Mouse (Mus musculus) neural tube, embryonic 13.5 days (tissue): ENCODE data around the gene Dpy30. TPM values are rescaled to one million over a fixed set of nuclear protein-coding genes. Genes with fewer than 3 reads are reported as not detected.

ENCODE experiments used
- ATAC-seq: fragments of 200-750 bp; cut with Nextera tagmentation; 2 replicates; pipeline ENCODE4 v1.8.0; 2017; ENCODE audit warnings: low read depth, mild to moderate bottlenecking, moderate TSS enrichment, moderate library complexity
- H3K27ac ChIP-seq: fragments of 300-500 bp; sonication (generic); replicated peaks from 2 replicates; pipeline ENCODE4 v1.5.1; 2015; ENCODE audit warnings: moderate library complexity, mild to moderate bottlenecking, inconsistent platforms
- H3K27me3 ChIP-seq: fragments of 300-500 bp; sonication (generic); 2 replicates; pipeline ENCODE4 v1.6.1; 2015; ENCODE audit warnings: mild to moderate bottlenecking, inconsistent platforms
- H3K36me3 ChIP-seq: fragments of 300-500 bp; sonication (generic); 2 replicates; pipeline ENCODE4 v1.6.1; 2015; ENCODE audit warnings: mild to moderate bottlenecking, inconsistent platforms
- H3K4me1 ChIP-seq: fragments of 300-500 bp; sonication (generic); replicated peaks from 2 replicates; pipeline ENCODE4 v1.6.1; 2015; ENCODE audit warnings: inconsistent platforms
- H3K4me2 ChIP-seq: fragments of 300-500 bp; sonication (generic); 2 replicates; pipeline ENCODE4 v1.6.1; 2015; ENCODE audit warnings: inconsistent platforms, mild to moderate bottlenecking, moderate library complexity
- H3K4me3 ChIP-seq: fragments of 300-500 bp; sonication (generic); 2 replicates; pipeline ENCODE4 v1.5.1; 2015; ENCODE audit warnings: mild to moderate bottlenecking, inconsistent platforms
- H3K9ac ChIP-seq: fragments of 300-500 bp; sonication (generic); 2 replicates; pipeline ENCODE4 v1.6.1; 2015; ENCODE audit warnings: moderate library complexity, mild to moderate bottlenecking, inconsistent platforms
- H3K9me3 ChIP-seq: fragments of 300-500 bp; sonication (generic); 2 replicates; pipeline ENCODE4 v1.6.1; 2016; ENCODE audit warnings: inconsistent platforms
- WGBS: fragments of 180-500 bp; shearing (Covaris S2); methylation state at CpG from one replicate; pipeline ENCODE4 v1.1.7; 2015; 5-methylcytosine and 5-hydroxymethylcytosine counted together
- polyA plus RNA-seq: library from polyadenylated mRNA; unstranded; fragments of >200 nt; fragmentation: Nextera tagmentation; extraction: Ambion mirVana; gene quantifications from 2 replicates; pipeline ENCODE4 v1.2.1, GENCODE M21; 2015

Dpy30 gene
- polyA plus RNA-seq, 1 experiment from 2014 or later: 239 TPM

DNA sequence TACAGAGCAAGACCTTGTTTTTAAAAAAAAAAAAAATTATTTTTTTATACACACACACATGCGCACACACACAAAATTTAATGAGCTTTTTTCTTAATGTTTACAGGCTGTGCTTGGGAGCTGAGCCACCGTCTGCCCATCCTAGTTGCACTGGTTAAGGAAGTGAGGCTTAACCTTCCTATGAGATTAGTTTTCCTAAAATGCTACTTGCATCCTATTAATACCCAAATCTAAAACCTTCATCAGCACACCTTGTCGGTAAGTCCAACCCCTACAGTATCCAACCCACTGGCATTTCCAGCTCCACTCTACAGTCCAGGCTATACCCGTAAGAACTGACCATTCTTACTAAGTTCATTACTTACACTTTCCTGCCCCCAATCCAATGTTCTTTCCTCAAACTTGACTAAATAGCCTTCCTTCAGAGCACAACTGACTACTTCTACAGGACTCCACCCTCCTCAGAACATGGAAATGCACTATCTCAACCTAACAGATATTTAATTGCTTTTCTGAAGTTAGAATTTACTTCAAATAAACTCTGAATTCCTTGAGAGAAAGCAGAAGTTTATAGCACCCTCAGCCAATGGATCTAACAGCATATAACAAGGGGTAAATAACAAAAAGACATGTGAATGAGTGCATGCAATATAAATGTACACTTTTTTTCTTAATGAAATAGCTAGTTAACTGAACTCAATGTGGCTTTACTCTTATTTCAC is 31.9 kb downstream of the Dpy30 start:
- 79% methylated on average over 4 of the region's 4 CpGs for WGBS
- Histone ChIP-seq H3K27me3 (no peaks in the 10 kb centered on the region), H3K36me3 (0 out of 2 replicates have a peak, but pooled peaks cover 14% of the 10 kb centered on the region), H3K4me2 (no peak overlapping the region), H3K9me3 (no peaks in the 10 kb centered on the region; the same call in 1 of the 2 replicates), H3K4me1 (peaks cover 34% of the 10 kb centered on the region), H3K9ac (no peak overlapping the region), H3K27ac (no peak overlapping the region), H3K4me3 (no peak overlapping the region)
- no peak for ATAC-seq

- Histone ChIP-seq H3K9ac (no peak overlapping the region), H3K9me3 (no peaks in the 10 kb centered on the region; the same call in 1 of the 2 replicates), H3K36me3 (0 out of 2 replicates have a peak, but pooled peaks cover 14% of the 10 kb centered on the region), H3K4me3 (no peak overlapping the region), H3K27me3 (no peaks in the 10 kb centered on the region), H3K4me2 (no peak overlapping the region), H3K4me1 (peaks cover 34% of the 10 kb centered on the region), H3K27ac (no peak overlapping the region; the same call in 1 of the 2 replicates)
- no peak for ATAC-seq
Observed at GRCm38 (mm10) chr17:74290869-74291268, 32.9 kb downstream of the Dpy30 start.

GRCm38 (mm10) chr17:74290198-74290597 is 33.5 kb downstream of the Dpy30 start:
- 72% methylated on average over 3 of the region's 3 CpGs for WGBS
- H3K9ac ChIP-seq: no peak overlapping the region
- ATAC-seq: no peak
- H3K4me2 ChIP-seq: no peak overlapping the region
- no peaks in the 10 kb centered on the region for H3K27me3 ChIP-seq
- no peak overlapping the region for H3K4me3 ChIP-seq
- peaks cover 34% of the 10 kb centered on the region for H3K4me1 ChIP-seq
- H3K36me3 ChIP-seq: 0 out of 2 replicates have a peak, but pooled peaks cover 14% of the 10 kb centered on the region
- H3K9me3 ChIP-seq: no peaks in the 10 kb centered on the region; the same call in 1 of the 2 replicates
- no peak overlapping the region for H3K27ac ChIP-seq

DNA sequence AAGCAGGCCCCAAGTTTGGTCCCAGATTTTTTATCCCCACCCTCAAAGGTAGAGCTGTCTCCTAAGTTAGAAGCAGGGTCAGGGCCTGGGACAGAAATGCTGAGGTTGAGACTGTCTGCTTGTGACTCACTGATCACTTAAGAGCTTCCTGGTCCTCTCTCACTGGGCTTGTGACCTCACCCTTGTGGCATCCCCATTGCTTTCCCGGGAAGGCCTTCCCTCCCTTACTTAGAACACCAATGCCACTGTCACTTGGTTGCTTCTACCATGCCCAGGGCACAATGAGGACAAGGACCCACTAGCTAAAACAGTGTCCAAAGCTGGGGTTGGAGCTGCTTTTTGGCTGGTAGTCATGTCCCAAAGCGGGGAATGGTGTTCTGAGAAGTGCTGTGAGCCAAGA is 35.1 kb downstream of the Dpy30 start:
- Histone ChIP-seq H3K27ac (no peak overlapping the region), H3K4me3 (no peak overlapping the region), H3K9me3 (no peaks in the 10 kb centered on the region; the same call in 1 of the 2 replicates), H3K4me1 (peaks cover 31% of the 10 kb centered on the region), H3K27me3 (no peaks in the 10 kb centered on the region), H3K4me2 (no peak overlapping the region), H3K36me3 (0 out of 2 replicates have a peak, but pooled peaks cover 14% of the 10 kb centered on the region), H3K9ac (no peak overlapping the region)
- WGBS: 91% methylated on average over 2 of the region's 2 CpGs
- ATAC-seq: no peak

DNA sequence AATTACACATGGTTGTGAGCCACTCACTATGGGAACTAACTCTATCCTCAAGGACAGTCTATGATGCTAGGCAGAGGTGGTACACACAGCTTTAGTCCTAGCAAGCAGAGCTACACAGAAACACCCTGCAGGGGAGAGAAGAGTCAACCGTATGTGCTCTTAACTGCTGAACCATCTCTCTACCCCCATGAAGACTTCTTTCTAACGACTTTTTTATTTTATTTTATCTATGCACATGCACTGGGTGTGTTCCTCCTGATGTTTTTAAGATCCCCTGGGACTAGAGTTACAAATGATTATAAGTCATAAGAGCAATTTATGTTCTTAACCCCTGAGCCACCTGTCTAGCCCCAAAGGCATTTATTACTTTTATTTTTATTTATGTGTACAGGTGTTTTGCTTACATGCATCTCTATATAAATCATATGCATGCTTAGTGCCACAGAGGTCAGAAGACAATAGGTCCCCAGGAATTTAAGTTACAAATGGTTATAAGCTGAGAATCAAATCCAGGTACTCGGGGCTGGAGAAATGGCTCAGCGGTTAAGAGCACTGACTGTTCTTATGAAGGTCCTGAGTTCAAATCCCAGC is 37.5 kb downstream of the Dpy30 start:
- Histone ChIP-seq H3K27ac (no peak overlapping the region), H3K9me3 (no peaks in the 10 kb centered on the region; the same call in 1 of the 2 replicates), H3K4me3 (no peak overlapping the region), H3K27me3 (no peaks in the 10 kb centered on the region), H3K36me3 (0 out of 2 replicates have a peak, but pooled peaks cover 14% of the 10 kb centered on the region), H3K4me1 (peaks cover 12% of the 10 kb centered on the region), H3K4me2 (no peak overlapping the region), H3K9ac (no peak overlapping the region)
- ATAC-seq: no peak
- WGBS: 82% methylated on average over 4 of the region's 4 CpGs

DNA sequence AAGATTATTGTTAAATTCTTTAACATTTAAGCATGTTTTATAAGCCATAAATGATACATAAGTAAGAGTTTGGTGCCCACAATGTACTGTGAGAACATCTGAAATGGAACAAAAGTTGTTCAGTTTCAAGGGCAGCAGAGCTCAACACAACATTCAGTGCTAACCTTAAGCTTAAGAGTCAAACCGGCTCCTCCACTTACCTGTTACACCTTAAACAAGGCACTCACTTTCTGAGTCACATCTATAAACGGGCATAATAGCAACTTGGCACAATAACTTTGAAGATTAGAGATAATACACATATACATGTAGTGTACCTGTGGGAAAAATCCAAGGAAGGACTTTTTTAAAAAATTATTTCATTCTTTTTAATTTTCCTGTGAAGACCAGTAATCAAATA is 38.0 kb downstream of the Dpy30 start:
- H3K9me3 ChIP-seq: no peaks in the 10 kb centered on the region; the same call in 1 of the 2 replicates
- H3K9ac ChIP-seq: no peak overlapping the region
- ATAC-seq: no peak
- no peak overlapping the region for H3K4me3 ChIP-seq
- H3K36me3 ChIP-seq: 0 out of 2 replicates have a peak, but pooled peaks cover 18% of the 10 kb centered on the region
- H3K4me1 ChIP-seq: peaks cover 6% of the 10 kb centered on the region
- no peak overlapping the region for H3K4me2 ChIP-seq
- H3K27ac ChIP-seq: no peak overlapping the region
- H3K27me3 ChIP-seq: no peaks in the 10 kb centered on the region
- WGBS: 87% methylated on average over 2 of the region's 2 CpGs

GRCm38 (mm10) chr17:74284397-74285115 is 39.2 kb downstream of the Dpy30 start:
- H3K4me2 ChIP-seq: no peak overlapping the region
- H3K4me1 ChIP-seq: 0 out of 2 replicates have a peak, but pooled peaks cover 7% of the 10 kb centered on the region
- H3K9me3 ChIP-seq: no peaks in the 10 kb centered on the region; the same call in 1 of the 2 replicates
- no peak overlapping the region for H3K9ac ChIP-seq
- no peaks in the 10 kb centered on the region for H3K27me3 ChIP-seq
- H3K36me3 ChIP-seq: 0 out of 2 replicates have a peak, but pooled peaks cover 18% of the 10 kb centered on the region
- H3K27ac ChIP-seq: no peak overlapping the region
- 82% methylated on average over 2 of the region's 2 CpGs for WGBS
- H3K4me3 ChIP-seq: no peak overlapping the region
- ATAC-seq: no peak

DNA sequence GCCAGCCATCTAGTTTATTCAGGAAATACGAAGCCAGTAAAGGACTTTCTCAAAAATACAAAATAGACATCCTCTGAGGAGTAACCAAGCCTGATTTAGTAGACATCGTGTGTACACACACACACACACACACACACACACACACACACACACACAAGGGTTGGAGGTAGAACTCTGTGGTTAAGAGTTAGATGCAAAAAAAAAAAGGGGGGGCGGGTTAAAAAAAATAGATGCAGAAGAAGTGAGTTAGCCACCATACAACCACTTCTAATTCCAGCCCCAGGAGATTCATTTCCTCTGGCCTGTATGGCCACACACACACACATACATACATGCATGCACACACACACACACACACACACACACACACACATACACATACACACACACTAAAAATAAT is 41.7 kb downstream of the Dpy30 start:
- H3K9me3 ChIP-seq: no peaks in the 10 kb centered on the region
- peaks cover 10% of the 10 kb centered on the region for H3K4me1 ChIP-seq
- WGBS: 100% methylated on average over 3 of the region's 3 CpGs
- H3K4me2 ChIP-seq: no peak overlapping the region
- no peak overlapping the region for H3K9ac ChIP-seq
- H3K36me3 ChIP-seq: 0 out of 2 replicates have a peak, but pooled peaks cover 4% of the 10 kb centered on the region
- no peak for ATAC-seq
- H3K4me3 ChIP-seq: no peak overlapping the region
- no peaks in the 10 kb centered on the region for H3K27me3 ChIP-seq
- H3K27ac ChIP-seq: no peak overlapping the region

GRCm38 (mm10) chr17:74278966-74279869 is 44.5 kb downstream of the Dpy30 start:
- no peaks in the 10 kb centered on the region for H3K27me3 ChIP-seq
- WGBS: 92% methylated on average over 8 of the region's 8 CpGs

DNA sequence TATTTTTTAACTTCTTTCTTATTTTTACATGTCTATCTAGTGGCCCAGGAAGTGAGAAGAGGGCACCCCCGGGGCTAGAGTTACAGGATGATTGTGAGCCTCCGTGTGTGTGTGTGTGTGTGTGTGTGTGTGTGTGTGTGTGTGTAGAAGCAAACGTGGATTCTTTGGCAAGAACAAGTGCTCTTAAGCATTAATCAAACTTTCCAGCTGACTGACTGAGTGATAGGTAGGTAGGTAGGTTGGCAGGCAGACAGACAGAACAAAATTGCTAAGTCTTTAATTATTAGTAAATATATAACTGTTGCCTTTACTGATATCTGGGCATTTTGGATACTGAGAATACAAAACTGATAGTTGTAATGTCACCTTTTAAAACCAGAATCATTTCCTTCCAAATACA is 49.3 kb downstream of the Dpy30 start:
- Histone ChIP-seq H3K4me2 (no peak overlapping the region), H3K36me3 (no peaks in the 10 kb centered on the region), H3K9me3 (no peaks in the 10 kb centered on the region), H3K9ac (no peak overlapping the region), H3K4me1 (peaks cover 4% of the 10 kb centered on the region), H3K4me3 (no peak overlapping the region), H3K27me3 (no peaks in the 10 kb centered on the region), H3K27ac (no peak overlapping the region)
- no peak for ATAC-seq
- 84% methylated on average over 3 of the region's 3 CpGs for WGBS

More at GRCm38 (mm10) chr17:74278966-74279869, 44.5 kb downstream of the Dpy30 start:
- Histone ChIP-seq H3K9me3 (no peaks in the 10 kb centered on the region), H3K4me2 (no peak overlapping the region), H3K9ac (no peak overlapping the region), H3K4me1 (peaks cover 10% of the 10 kb centered on the region), H3K4me3 (no peak overlapping the region), H3K27ac (0 out of 2 replicates have a peak overlapping the region, but pooled peaks have one; percentile 4), H3K36me3 (0 out of 2 replicates have a peak, but pooled peaks cover 4% of the 10 kb centered on the region)
- ATAC-seq: 0 out of 2 replicates have a peak, but pooled peaks have one; percentile 49

DNA sequence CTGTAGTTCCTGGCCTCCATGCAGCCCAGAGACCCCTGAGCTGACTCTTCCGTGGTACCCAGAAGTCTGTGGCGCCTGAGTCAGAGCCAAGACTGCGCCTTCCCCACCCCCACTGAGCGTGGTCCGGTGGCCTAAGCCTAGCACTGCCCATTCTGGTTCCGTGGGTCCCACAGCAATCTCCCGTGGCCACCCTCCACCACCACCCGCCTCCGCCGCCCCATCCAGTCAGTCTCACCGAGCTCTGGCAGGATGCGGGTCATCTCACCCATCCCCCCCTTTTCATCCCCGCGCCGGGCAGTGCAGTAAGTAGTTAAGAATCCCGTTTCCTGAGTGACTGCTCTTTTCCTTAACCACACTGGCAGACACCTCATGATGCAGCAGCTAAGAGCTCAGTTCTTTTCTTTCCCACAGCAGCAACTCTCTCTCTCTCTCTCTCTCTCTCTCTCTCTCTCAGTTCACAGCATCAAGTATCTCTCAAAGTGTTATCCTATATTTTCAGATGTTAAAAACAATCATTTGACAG is 51.0 kb downstream of the Dpy30 start:
- Histone ChIP-seq H3K9ac (no peak overlapping the region), H3K4me2 (no peak overlapping the region), H3K4me3 (no peak overlapping the region), H3K4me1 (no peaks in the 10 kb centered on the region), H3K36me3 (no peaks in the 10 kb centered on the region), H3K27me3 (no peaks in the 10 kb centered on the region), H3K27ac (no peak overlapping the region), H3K9me3 (no peaks in the 10 kb centered on the region)
- no peak for ATAC-seq
- WGBS: 75% methylated on average over 16 of the region's 16 CpGs
